Mouse (Mus musculus): ENCODE results near the gene Wfdc3. TPM values are rescaled to one million over a fixed set of nuclear protein-coding genes. Genes with fewer than 3 reads are reported as not detected.
A peak's percentile ranks its signal among the peaks of the same experiment; 100 is the strongest.

The Wfdc3 gene
- polyA plus RNA-seq, 1 experiment from 2014 or later, result 0.91 TPM

- Histone ChIP-seq H3K36me3 (ENCODE audit: control insufficient read depth, insufficient read depth, low read length) (peaks cover 4% of the 10 kb centered on the region; the same call in 1 of the 2 replicates), H3K4me2 (ENCODE audit: low read depth, low read length, severe bottlenecking) (no peak overlapping the region), H3K9ac (ENCODE audit: low read length) (no peak overlapping the region), H3K9me3 (ENCODE audit: control insufficient read depth, low read length) (no peaks in the 10 kb centered on the region), H3K4me1 (replicated peaks; ENCODE audit: control insufficient read depth, insufficient read depth, low read length) (peaks cover 6% of the 10 kb centered on the region; the same call in 1 of the 2 replicates), H3K27ac (ENCODE audit: low read depth, low read length) (no peak overlapping the region), H3K27me3 (ENCODE audit: control insufficient read depth, insufficient read depth, low read length) (no peaks in the 10 kb centered on the region), H3K4me3 (ENCODE audit: low read depth, low read length) (no peak overlapping the region)
- no peak for ATAC-seq (replicated peaks; ENCODE audit: low FRiP score)
- no peak for DNase-seq (ENCODE audit: low spot score)
- WGBS, result 86% methylated on average over 10 of the region's 10 CpGs
Observed at GRCm38 (mm10) chr2:164787779-164788178, 42.0 kb upstream of the Wfdc3 start.

DNA sequence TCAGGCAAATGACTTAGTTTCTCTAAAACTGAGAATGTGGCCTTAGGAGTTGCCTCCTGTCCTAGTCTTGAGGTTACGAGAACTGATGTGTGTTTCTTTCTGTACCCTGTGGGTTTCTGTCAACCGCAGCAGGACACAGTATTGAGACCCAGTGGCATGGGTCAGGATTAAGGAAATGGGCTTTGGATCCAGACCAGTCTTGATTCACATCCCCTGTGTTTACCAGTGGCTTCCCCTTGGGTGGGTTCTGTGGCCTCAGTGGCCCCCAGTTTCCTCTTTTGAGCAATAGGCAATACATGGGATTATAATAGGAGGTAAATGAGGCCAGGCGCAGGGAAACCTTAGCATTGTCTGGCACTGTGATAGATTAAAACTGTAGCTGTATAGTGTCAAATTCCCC is 41.3 kb upstream of the Wfdc3 start:
- H3K36me3 ChIP-seq (ENCODE audit: control insufficient read depth, insufficient read depth, low read length), result no peaks in the 10 kb centered on the region; the same call in 1 of the 2 replicates
- 83% methylated on average over 3 of the region's 3 CpGs for WGBS
- H3K4me1 ChIP-seq (replicated peaks; ENCODE audit: control insufficient read depth, insufficient read depth, low read length), result peaks cover 6% of the 10 kb centered on the region; the same call in 1 of the 2 replicates
- H3K9ac ChIP-seq (ENCODE audit: low read length), result no peak overlapping the region
- H3K4me2 ChIP-seq (ENCODE audit: low read depth, low read length, severe bottlenecking), result no peak overlapping the region
- H3K9me3 ChIP-seq (ENCODE audit: control insufficient read depth, low read length), result no peaks in the 10 kb centered on the region
- ATAC-seq (replicated peaks; ENCODE audit: low FRiP score) (no peak), DNase-seq (ENCODE audit: low spot score) (no peak)
- no peak overlapping the region for H3K27ac ChIP-seq (ENCODE audit: low read depth, low read length)
- no peaks in the 10 kb centered on the region for H3K27me3 ChIP-seq (ENCODE audit: control insufficient read depth, insufficient read depth, low read length)
- H3K4me3 ChIP-seq (ENCODE audit: low read depth, low read length), result no peak overlapping the region

GRCm38 (mm10) chr2:164786388-164786885 is 40.7 kb upstream of the Wfdc3 start:
- Histone ChIP-seq H3K9ac (ENCODE audit: low read length) (peak overlapping the region; percentile 78), H3K27me3 (ENCODE audit: control insufficient read depth, insufficient read depth, low read length) (no peaks in the 10 kb centered on the region), H3K4me1 (replicated peaks; ENCODE audit: control insufficient read depth, insufficient read depth, low read length) (peaks cover 6% of the 10 kb centered on the region; the same call in 1 of the 2 replicates), H3K36me3 (ENCODE audit: control insufficient read depth, insufficient read depth, low read length) (no peaks in the 10 kb centered on the region; the same call in 1 of the 2 replicates), H3K4me3 (ENCODE audit: low read depth, low read length) (peak overlapping the region; percentile 60), H3K9me3 (ENCODE audit: control insufficient read depth, low read length) (no peaks in the 10 kb centered on the region), H3K27ac (ENCODE audit: low read depth, low read length) (no peak overlapping the region), H3K4me2 (ENCODE audit: low read depth, low read length, severe bottlenecking) (peak overlapping the region; percentile 93)
- WGBS, result 11% methylated on average over 15 of the region's 15 CpGs
- ATAC-seq (replicated peaks; ENCODE audit: low FRiP score), result no peak
- no peak for DNase-seq (ENCODE audit: low spot score)

DNA sequence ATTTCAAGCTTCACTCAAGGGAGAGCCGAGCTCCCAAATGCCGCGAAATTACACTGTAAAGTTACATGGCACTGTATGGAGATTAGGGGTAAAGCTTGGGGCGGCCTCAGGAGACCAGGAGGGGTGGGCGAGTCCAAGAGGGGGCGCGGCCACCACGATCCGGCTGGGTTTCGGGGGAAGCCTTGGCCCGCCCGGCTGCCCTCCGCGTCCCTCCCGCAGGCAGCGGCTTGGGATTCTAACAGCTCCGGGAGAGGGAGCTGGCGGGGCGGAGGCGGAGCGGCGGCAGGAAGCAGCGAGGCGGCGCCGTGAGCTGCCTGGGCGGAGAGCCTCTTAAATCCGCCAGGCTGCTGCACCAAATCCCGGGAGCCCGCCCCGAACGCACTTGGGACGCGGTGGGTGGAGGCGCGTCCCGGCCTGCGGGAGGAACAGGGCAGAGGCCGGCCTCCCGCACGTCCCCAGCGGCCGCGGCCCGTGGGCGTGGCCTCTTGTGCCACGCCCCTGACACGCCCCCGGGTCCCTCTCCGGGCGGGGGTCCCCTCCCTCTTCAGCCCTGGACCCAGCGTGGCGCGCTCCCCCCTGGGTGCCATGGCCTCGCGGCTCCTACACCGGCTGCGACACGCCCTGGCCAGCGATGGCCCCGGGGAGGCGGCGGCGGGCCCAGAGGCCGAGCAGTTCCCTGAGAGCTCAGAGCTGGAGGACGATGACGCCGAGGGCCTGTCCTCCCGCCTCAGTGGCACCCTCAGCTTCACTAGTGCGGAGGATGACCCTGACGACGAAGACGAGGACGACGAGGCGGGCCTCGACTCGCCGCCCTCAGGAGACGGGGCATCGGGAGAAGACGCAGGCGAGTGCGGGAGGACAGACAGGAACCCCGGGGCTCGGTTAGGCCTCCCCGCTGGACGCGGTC is 40.0 kb upstream of the Wfdc3 start, which contains the start of gene Snx21:
Gene Snx21 (plus strand): TSS at position 343 of the 907 bp plus-strand sequence.
- peaks cover 6% of the 10 kb centered on the region; the same call in 1 of the 2 replicates for H3K4me1 ChIP-seq (replicated peaks; ENCODE audit: control insufficient read depth, insufficient read depth, low read length)

DNA sequence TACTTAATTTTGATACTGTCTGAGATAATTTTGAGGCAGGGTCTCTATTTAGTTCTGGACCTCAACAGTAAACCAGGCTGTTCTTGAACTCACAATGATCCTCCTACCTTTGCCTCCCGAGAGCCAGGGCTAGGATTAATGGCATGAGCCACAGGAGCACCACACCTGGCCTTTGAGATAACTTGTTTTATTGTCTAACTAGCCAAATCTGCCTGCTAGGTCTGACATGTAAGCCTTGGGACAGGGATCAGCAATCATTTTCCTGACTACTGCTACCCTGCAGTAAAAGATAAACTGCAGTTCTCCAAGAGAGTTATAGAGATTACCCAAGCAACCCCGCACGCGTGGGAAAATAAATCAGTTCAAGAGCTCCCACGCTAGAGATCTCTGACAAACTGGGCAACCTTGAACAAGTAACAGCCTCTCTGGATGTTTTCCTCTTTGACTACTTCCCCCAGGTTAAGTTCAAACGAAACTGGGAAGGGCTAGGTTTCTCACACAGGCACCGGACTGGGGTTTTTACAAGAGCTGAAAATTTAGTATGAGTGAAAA is 39.2 kb upstream of the Wfdc3 start:
- DNase-seq (ENCODE audit: low spot score), result no peak
- H3K9ac ChIP-seq (ENCODE audit: low read length), result peak overlapping the region; percentile 78
- peak overlapping the region; percentile 60 for H3K4me3 ChIP-seq (ENCODE audit: low read depth, low read length)
- peak overlapping the region; percentile 93 for H3K4me2 ChIP-seq (ENCODE audit: low read depth, low read length, severe bottlenecking)
- H3K27ac ChIP-seq (ENCODE audit: low read depth, low read length), result no peak overlapping the region
- no peaks in the 10 kb centered on the region for H3K36me3 ChIP-seq (ENCODE audit: control insufficient read depth, insufficient read depth, low read length)
- no peak for ATAC-seq (replicated peaks; ENCODE audit: low FRiP score)
- no peaks in the 10 kb centered on the region for H3K27me3 ChIP-seq (ENCODE audit: control insufficient read depth, insufficient read depth, low read length)
- peaks cover 6% of the 10 kb centered on the region; the same call in 1 of the 2 replicates for H3K4me1 ChIP-seq (replicated peaks; ENCODE audit: control insufficient read depth, insufficient read depth, low read length)
- no peaks in the 10 kb centered on the region for H3K9me3 ChIP-seq (ENCODE audit: control insufficient read depth, low read length)
- 22% methylated on average over 7 of the region's 7 CpGs for WGBS

More for the DNA sequence above, 40.0 kb upstream of the Wfdc3 start, which contains the start of gene Snx21:
- WGBS, result under 1% methylated on average over 76 of the region's 89 CpGs
- no peaks in the 10 kb centered on the region for H3K36me3 ChIP-seq (ENCODE audit: control insufficient read depth, insufficient read depth, low read length)
- ATAC-seq (replicated peaks; ENCODE audit: low FRiP score) (peak; percentile 91), DNase-seq (ENCODE audit: low spot score) (peak; percentile 92)
- H3K9ac ChIP-seq (ENCODE audit: low read length), result peak within 1 kb of the TSS; percentile 78
- H3K4me2 ChIP-seq (ENCODE audit: low read depth, low read length, severe bottlenecking), result peak within 1 kb of the TSS; percentile 93
- H3K4me3 ChIP-seq (ENCODE audit: low read depth, low read length), result peak within 1 kb of the TSS; percentile 60
- H3K9me3 ChIP-seq (ENCODE audit: control insufficient read depth, low read length), result no peaks in the 10 kb centered on the region
- peak within 1 kb of the TSS; percentile 32; the same call in 1 of the 2 replicates for H3K27ac ChIP-seq (ENCODE audit: low read depth, low read length)
- H3K27me3 ChIP-seq (ENCODE audit: control insufficient read depth, insufficient read depth, low read length), result no peaks in the 10 kb centered on the region

DNA sequence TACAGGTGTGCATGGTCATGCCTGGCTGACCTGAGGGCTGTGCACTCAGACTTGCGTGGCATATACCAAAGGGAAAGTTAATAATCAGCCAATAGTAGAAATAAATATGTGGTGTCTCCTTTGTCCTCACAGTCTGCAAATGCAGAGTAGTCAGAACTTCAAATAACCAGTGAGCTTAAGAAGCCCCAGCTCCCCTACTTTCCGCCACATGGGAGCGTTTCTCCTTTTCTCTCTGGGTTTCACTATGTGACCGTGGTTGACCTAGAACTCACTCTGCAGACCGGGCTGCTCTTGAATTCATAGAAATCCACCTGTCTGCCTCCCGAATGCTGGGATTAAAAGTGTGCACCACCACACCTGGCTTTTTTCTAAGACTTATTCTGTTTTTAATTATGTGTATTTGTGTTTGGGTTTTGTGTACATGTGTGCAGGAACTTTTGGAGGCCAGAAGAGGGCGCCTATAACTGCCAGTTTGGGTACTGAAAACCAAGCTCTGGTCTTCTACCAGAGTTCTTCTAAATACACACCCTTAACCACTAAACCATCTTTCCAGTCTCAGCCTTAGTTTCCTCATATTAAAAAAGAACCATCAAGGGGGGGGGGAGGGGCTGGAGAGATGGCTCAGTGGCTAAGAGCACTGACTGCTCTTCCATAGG is 38.3 kb upstream of the Wfdc3 start:
- no peaks in the 10 kb centered on the region for H3K9me3 ChIP-seq (ENCODE audit: control insufficient read depth, low read length)
- no peak overlapping the region for H3K4me2 ChIP-seq (ENCODE audit: low read depth, low read length, severe bottlenecking)
- DNase-seq (ENCODE audit: low spot score) (no peak), ATAC-seq (replicated peaks; ENCODE audit: low FRiP score) (no peak)
- H3K4me3 ChIP-seq (ENCODE audit: low read depth, low read length), result no peak overlapping the region
- no peaks in the 10 kb centered on the region for H3K36me3 ChIP-seq (ENCODE audit: control insufficient read depth, insufficient read depth, low read length)
- H3K9ac ChIP-seq (ENCODE audit: low read length), result no peak overlapping the region
- H3K27me3 ChIP-seq (ENCODE audit: control insufficient read depth, insufficient read depth, low read length), result no peaks in the 10 kb centered on the region
- H3K27ac ChIP-seq (ENCODE audit: low read depth, low read length), result no peak overlapping the region
- H3K4me1 ChIP-seq (replicated peaks; ENCODE audit: control insufficient read depth, insufficient read depth, low read length), result peaks cover 6% of the 10 kb centered on the region; the same call in 1 of the 2 replicates
- WGBS, result 76% methylated on average over 7 of the region's 7 CpGs

GRCm38 (mm10) chr2:164781876-164782275 is 36.1 kb upstream of the Wfdc3 start:
- no peaks in the 10 kb centered on the region for H3K36me3 ChIP-seq (ENCODE audit: control insufficient read depth, insufficient read depth, low read length)
- no peak overlapping the region for H3K27ac ChIP-seq (ENCODE audit: low read depth, low read length)
- WGBS, result 82% methylated on average over 4 of the region's 4 CpGs
- H3K4me3 ChIP-seq (ENCODE audit: low read depth, low read length), result no peak overlapping the region
- ATAC-seq (replicated peaks; ENCODE audit: low FRiP score), result no peak
- peaks cover 6% of the 10 kb centered on the region; the same call in 1 of the 2 replicates for H3K4me1 ChIP-seq (replicated peaks; ENCODE audit: control insufficient read depth, insufficient read depth, low read length)
- no peaks in the 10 kb centered on the region for H3K9me3 ChIP-seq (ENCODE audit: control insufficient read depth, low read length)
- no peak overlapping the region for H3K9ac ChIP-seq (ENCODE audit: low read length)
- no peak overlapping the region for H3K4me2 ChIP-seq (ENCODE audit: low read depth, low read length, severe bottlenecking)
- DNase-seq (ENCODE audit: low spot score), result no peak
- H3K27me3 ChIP-seq (ENCODE audit: control insufficient read depth, insufficient read depth, low read length), result no peaks in the 10 kb centered on the region

GRCm38 (mm10) chr2:164779481-164780086 is 33.9 kb upstream of the Wfdc3 start, which contains the start of gene Tnnc2:
TSS of gene Tnnc2 (minus strand) at chr2:164779967.
- H3K36me3 ChIP-seq (ENCODE audit: control insufficient read depth, insufficient read depth, low read length), result no peaks in the 10 kb centered on the region
- WGBS, result 71% methylated on average over 8 of the region's 8 CpGs
- H3K27ac ChIP-seq (ENCODE audit: low read depth, low read length), result no peak within 1 kb of the TSS
- no peaks in the 10 kb centered on the region for H3K27me3 ChIP-seq (ENCODE audit: control insufficient read depth, insufficient read depth, low read length)
- ATAC-seq (replicated peaks; ENCODE audit: low FRiP score) (no peak), DNase-seq (ENCODE audit: low spot score) (no peak)
- H3K4me1 ChIP-seq (replicated peaks; ENCODE audit: control insufficient read depth, insufficient read depth, low read length), result no peaks in the 10 kb centered on the region
- no peaks in the 10 kb centered on the region for H3K9me3 ChIP-seq (ENCODE audit: control insufficient read depth, low read length)
- no peak within 1 kb of the TSS for H3K4me2 ChIP-seq (ENCODE audit: low read depth, low read length, severe bottlenecking)
- no peak within 1 kb of the TSS for H3K4me3 ChIP-seq (ENCODE audit: low read depth, low read length)
- H3K9ac ChIP-seq (ENCODE audit: low read length), result no peak within 1 kb of the TSS

All from forebrain, embryonic 11.5 days (tissue).